Mouse (Mus musculus): Measurements from ENCODE around the gene Speer4f1. TPM values are rescaled to one million over a fixed set of nuclear protein-coding genes. Genes with fewer than 3 reads are reported as not detected.
"Not testable (repeated sequence)": the region's sequence is repeated elsewhere in the genome, so short reads cannot be mapped to it uniquely, and the experiment has no call there.

The Speer4f1 gene
- total and polyA plus RNA-seq, 2 experiments from 2014 or later, result not detected

- Histone ChIP-seq H3K4me3 (ENCODE audit: low read depth, low read length) (no peak overlapping the region), H3K27ac (ENCODE audit: low read depth, low read length) (no peak overlapping the region), H3K36me3 (ENCODE audit: insufficient read depth, low read length) (no peaks in the 10 kb centered on the region), H3K27me3 (ENCODE audit: insufficient read depth, low read length) (no peaks in the 10 kb centered on the region), H3K4me2 (ENCODE audit: low read depth, low read length, poor library complexity, severe bottlenecking) (no peak overlapping the region), H3K9me3 (ENCODE audit: low read length) (no peaks in the 10 kb centered on the region), H3K4me1 (ENCODE audit: insufficient read depth, low read length) (no peaks in the 10 kb centered on the region), H3K9ac (replicated peaks; ENCODE audit: low read length, poor library complexity, severe bottlenecking) (no peak overlapping the region)
- no peak for DNase-seq (ENCODE audit: low spot score)
- 80% methylated on average over 6 of the region's 6 CpGs for WGBS
- ATAC-seq (ENCODE audit: low FRiP score), result no peak
- no peak for TF ChIP-seq CTCF (IDR thresholded peaks at IDR 0.05)
Measured at GRCm38 (mm10) chr5:17454952-17455586, 20.8 kb upstream of the Speer4f1 start.

- no peak for DNase-seq (ENCODE audit: low spot score)
- Histone ChIP-seq H3K4me3 (ENCODE audit: low read depth, low read length) (no peak overlapping the region), H3K27ac (ENCODE audit: low read depth, low read length) (no peak overlapping the region), H3K4me1 (ENCODE audit: insufficient read depth, low read length) (no peaks in the 10 kb centered on the region), H3K27me3 (ENCODE audit: insufficient read depth, low read length) (no peaks in the 10 kb centered on the region), H3K9ac (replicated peaks; ENCODE audit: low read length, poor library complexity, severe bottlenecking) (no peak overlapping the region), H3K9me3 (ENCODE audit: low read length) (no peaks in the 10 kb centered on the region), H3K4me2 (ENCODE audit: low read depth, low read length, poor library complexity, severe bottlenecking) (no peak overlapping the region), H3K36me3 (ENCODE audit: insufficient read depth, low read length) (no peaks in the 10 kb centered on the region)
- no peak for TF ChIP-seq CTCF (IDR thresholded peaks at IDR 0.05)
- ATAC-seq (ENCODE audit: low FRiP score), result no peak
- 78% methylated on average over 3 of the region's 3 CpGs for WGBS
Measured at GRCm38 (mm10) chr5:17456671-17457070, 19.2 kb upstream of the Speer4f1 start.

- H3K27me3 ChIP-seq (ENCODE audit: insufficient read depth, low read length); H3K9ac ChIP-seq (replicated peaks; ENCODE audit: low read length, poor library complexity, severe bottlenecking); H3K4me1 ChIP-seq (ENCODE audit: insufficient read depth, low read length); DNase-seq (ENCODE audit: low spot score); H3K4me2 ChIP-seq (ENCODE audit: low read depth, low read length, poor library complexity, severe bottlenecking); H3K9me3 ChIP-seq (ENCODE audit: low read length); H3K4me3 ChIP-seq (ENCODE audit: low read depth, low read length); H3K27ac ChIP-seq (ENCODE audit: low read depth, low read length); H3K36me3 ChIP-seq (ENCODE audit: insufficient read depth, low read length); ATAC-seq (ENCODE audit: low FRiP score): not testable (repeated sequence)
- WGBS, result 67% methylated on average over 4 of the region's 4 CpGs
Measured at GRCm38 (mm10) chr5:17468120-17468519, 7.8 kb upstream of the Speer4f1 start.

GRCm38 (mm10) chr5:17476476-17476875, 578 bp downstream of the Speer4f1 start:
- no peaks in the 10 kb centered on the region for H3K36me3 ChIP-seq (ENCODE audit: insufficient read depth, low read length)
- no peak overlapping the region for H3K9ac ChIP-seq (replicated peaks; ENCODE audit: low read length, poor library complexity, severe bottlenecking)
- 76% methylated on average over 1 of the region's 1 CpGs for WGBS
- TF ChIP-seq CTCF (IDR thresholded peaks at IDR 0.05), result no peak
- no peak for DNase-seq (ENCODE audit: low spot score)
- no peaks in the 10 kb centered on the region for H3K9me3 ChIP-seq (ENCODE audit: low read length)
- H3K4me3 ChIP-seq (ENCODE audit: low read depth, low read length), result no peak overlapping the region
- H3K4me2 ChIP-seq (ENCODE audit: low read depth, low read length, poor library complexity, severe bottlenecking), result no peak overlapping the region
- no peaks in the 10 kb centered on the region for H3K27me3 ChIP-seq (ENCODE audit: insufficient read depth, low read length)
- no peak for ATAC-seq (ENCODE audit: low FRiP score)
- H3K27ac ChIP-seq (ENCODE audit: low read depth, low read length), result no peak overlapping the region
- no peaks in the 10 kb centered on the region for H3K4me1 ChIP-seq (ENCODE audit: insufficient read depth, low read length)

- no peaks in the 10 kb centered on the region for H3K36me3 ChIP-seq (ENCODE audit: insufficient read depth, low read length)
- no peaks in the 10 kb centered on the region for H3K4me1 ChIP-seq (ENCODE audit: insufficient read depth, low read length)
- ATAC-seq (ENCODE audit: low FRiP score) (no peak), DNase-seq (ENCODE audit: low spot score) (no peak)
- 80% methylated on average over 1 of the region's 1 CpGs for WGBS
- H3K9me3 ChIP-seq (ENCODE audit: low read length), result no peaks in the 10 kb centered on the region
- H3K4me2 ChIP-seq (ENCODE audit: low read depth, low read length, poor library complexity, severe bottlenecking), result no peak overlapping the region
- H3K9ac ChIP-seq (replicated peaks; ENCODE audit: low read length, poor library complexity, severe bottlenecking), result no peak overlapping the region
- H3K4me3 ChIP-seq (ENCODE audit: low read depth, low read length), result no peak overlapping the region
- H3K27ac ChIP-seq (ENCODE audit: low read depth, low read length), result no peak overlapping the region
- no peak for TF ChIP-seq CTCF (IDR thresholded peaks at IDR 0.05)
- H3K27me3 ChIP-seq (ENCODE audit: insufficient read depth, low read length), result no peaks in the 10 kb centered on the region
Measured at GRCm38 (mm10) chr5:17489894-17490293, 14.0 kb downstream of the Speer4f1 start.

- Histone ChIP-seq H3K27ac (ENCODE audit: low read depth, low read length) (no peak overlapping the region), H3K27me3 (ENCODE audit: insufficient read depth, low read length) (no peaks in the 10 kb centered on the region), H3K4me3 (ENCODE audit: low read depth, low read length) (no peak overlapping the region), H3K4me2 (ENCODE audit: low read depth, low read length, poor library complexity, severe bottlenecking) (no peak overlapping the region), H3K9me3 (ENCODE audit: low read length) (no peaks in the 10 kb centered on the region), H3K4me1 (ENCODE audit: insufficient read depth, low read length) (no peaks in the 10 kb centered on the region), H3K36me3 (ENCODE audit: insufficient read depth, low read length) (no peaks in the 10 kb centered on the region), H3K9ac (replicated peaks; ENCODE audit: low read length, poor library complexity, severe bottlenecking) (no peak overlapping the region)
- no peak for ATAC-seq (ENCODE audit: low FRiP score)
- no peak for DNase-seq (ENCODE audit: low spot score)
- 96% methylated on average over 2 of the region's 2 CpGs for WGBS
- no peak for TF ChIP-seq CTCF (IDR thresholded peaks at IDR 0.05)
Measured at GRCm38 (mm10) chr5:17495616-17496015, 19.7 kb downstream of the Speer4f1 start.
